17 mouse cellular contexts compared by ENCODE assay signal in genomic region chr6:145523337-145523736, GRCm38 (mm10).
"Had no signal": no experiment of that assay in that cellular context is flagged by ENCODE, and none has a peak within 500 bp of the region (broad histone marks: within the 10 kb centered on the region; RNA-seq: fewer than 3 reads in every experiment).

No protein-coding gene starts in this region.

- DNase-seq: kidney, postnatal 36 days; layer of hippocampus, postnatal 36 days; lung, adult 18-20 months; lung, postnatal 10 days; lung, postnatal 36 days; midbrain, embryonic 14.5 days; right cerebral cortex, adult 18-20 months; right cerebral cortex, postnatal 14 days; right cerebral cortex, postnatal 4 days; thymus, adult 2 months; thymus, postnatal 14 days; thymus, postnatal 4 days had no signal

- H3K36me3 ChIP-seq: lung, embryonic 15.5 days had no signal

- H3K4me2 ChIP-seq: lung, embryonic 15.5 days had no signal

- H3K4me1 ChIP-seq: lung, embryonic 15.5 days had no signal

- H3K9ac ChIP-seq: liver, embryonic 14.5 days; lung, embryonic 15.5 days had no signal

- H3K27ac ChIP-seq: kidney, postnatal 0 days; left cerebral cortex, adult 2 months; liver, embryonic 14.5 days; lung, embryonic 15.5 days; stomach, postnatal 0 days had no signal

- H3K4me3 ChIP-seq: left cerebral cortex, adult 2 months; lung, embryonic 15.5 days had no signal

- H3K9me3 ChIP-seq: lung, embryonic 15.5 days had no signal

- H3K27me3 ChIP-seq: lung, embryonic 15.5 days had no signal
